Mouse (Mus musculus): ENCODE measurements around the gene Dlst. TPM values are rescaled to one million over a fixed set of nuclear protein-coding genes. Genes with fewer than 3 reads are reported as not detected.

Dlst gene
- polyA plus RNA-seq, 1 experiment: 157 TPM

DNA sequence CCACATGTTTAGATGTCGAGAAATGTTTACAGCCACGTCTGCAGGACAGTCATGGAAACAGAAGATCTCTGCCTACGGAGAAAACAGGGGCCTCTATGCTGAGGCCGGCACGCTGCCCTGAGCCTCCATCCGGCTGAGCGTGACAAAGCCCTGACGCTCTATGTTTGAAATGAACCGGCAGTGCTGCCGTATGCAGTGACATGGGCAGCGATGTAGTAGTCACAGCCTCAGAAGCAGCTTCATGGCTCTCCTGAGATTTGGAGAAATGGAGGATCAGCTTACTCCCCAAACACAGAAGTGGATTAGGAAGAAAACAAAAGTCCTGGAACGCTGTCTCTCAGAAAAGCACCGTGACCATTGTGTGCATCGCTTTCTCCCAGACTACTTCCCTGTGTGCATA is 9.6 kb upstream of the Dlst start:
- DNase-seq (ENCODE audit: low read depth): no peak
- TF ChIP-seq POLR2A (IDR thresholded peaks at IDR 0.05; ENCODE audit: borderline replicate concordance, extremely low read depth, insufficient read depth, insufficient read length, poor library complexity, severe bottlenecking) (no peak), CTCF (IDR thresholded peaks at IDR 0.05; ENCODE audit: borderline replicate concordance, extremely low read depth, insufficient read depth, insufficient read length) (no peak)

DNA sequence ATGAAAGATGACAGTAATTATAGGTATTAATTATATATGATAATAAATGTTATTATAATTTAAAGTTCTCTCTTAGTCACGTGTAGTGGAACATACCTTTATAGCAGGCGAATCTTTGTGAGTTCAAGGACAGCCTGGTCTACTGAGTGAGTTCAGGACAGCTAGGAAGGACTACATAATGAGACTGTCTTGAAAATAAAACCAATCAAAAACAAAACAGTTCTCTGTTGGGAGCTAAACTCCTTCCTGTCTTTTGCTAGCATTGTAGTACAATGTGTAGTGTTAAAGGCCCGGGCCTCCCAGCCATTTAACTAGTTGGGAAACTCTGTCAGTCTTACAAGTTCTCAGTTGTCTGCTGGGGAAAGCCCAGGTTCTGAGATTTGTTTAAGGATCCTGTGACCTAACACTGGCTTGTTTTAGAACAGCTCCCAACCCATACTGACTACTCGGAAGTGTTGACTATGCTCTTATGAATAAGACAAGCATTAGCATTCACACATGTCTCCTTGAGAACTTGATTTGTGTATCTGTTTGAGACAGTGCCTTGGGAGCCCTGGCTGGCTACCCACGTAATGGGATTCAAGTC is 9.0 kb upstream of the Dlst start:
- DNase-seq (ENCODE audit: low read depth): no peak
- TF ChIP-seq POLR2A (IDR thresholded peaks at IDR 0.05; ENCODE audit: borderline replicate concordance, extremely low read depth, insufficient read depth, insufficient read length, poor library complexity, severe bottlenecking) (no peak), CTCF (IDR thresholded peaks at IDR 0.05; ENCODE audit: borderline replicate concordance, extremely low read depth, insufficient read depth, insufficient read length) (no peak)

- no peak for DNase-seq (ENCODE audit: low read depth)
- TF ChIP-seq CTCF (IDR thresholded peaks at IDR 0.05; ENCODE audit: borderline replicate concordance, extremely low read depth, insufficient read depth, insufficient read length) (no peak), POLR2A (IDR thresholded peaks at IDR 0.05; ENCODE audit: borderline replicate concordance, extremely low read depth, insufficient read depth, insufficient read length, poor library complexity, severe bottlenecking) (no peak)
These were observed 7.5 kb upstream of the Dlst start for GRCm38 (mm10) chr12:85103096-85103495.

DNA sequence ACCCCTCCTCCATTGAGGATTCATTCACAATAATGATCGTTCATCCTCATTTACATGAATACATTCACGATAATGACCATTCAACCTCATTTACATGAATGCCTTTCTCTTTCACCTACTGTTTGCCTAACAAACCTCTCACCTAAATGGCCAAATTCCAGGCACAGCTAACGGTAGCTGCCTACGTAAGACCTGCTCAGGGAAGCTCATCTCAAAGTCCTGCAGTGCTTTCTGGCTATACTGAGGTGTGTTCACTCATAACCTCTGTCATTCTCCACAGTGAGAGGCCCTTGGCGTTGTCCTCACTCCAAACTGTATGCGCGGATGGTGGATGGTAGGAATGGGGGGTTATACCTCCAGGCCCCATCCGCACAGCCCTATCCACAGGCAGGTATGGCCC is 5.8 kb upstream of the Dlst start:
- TF ChIP-seq CTCF (IDR thresholded peaks at IDR 0.05; ENCODE audit: borderline replicate concordance, extremely low read depth, insufficient read depth, insufficient read length): no peak

GRCm38 (mm10) chr12:85106292-85106691 is 4.3 kb upstream of the Dlst start:
- no peak for TF ChIP-seq CTCF (IDR thresholded peaks at IDR 0.05; ENCODE audit: borderline replicate concordance, extremely low read depth, insufficient read depth, insufficient read length)
- no peak for TF ChIP-seq POLR2A (IDR thresholded peaks at IDR 0.05; ENCODE audit: borderline replicate concordance, extremely low read depth, insufficient read depth, insufficient read length, poor library complexity, severe bottlenecking)
- DNase-seq (ENCODE audit: low read depth): no peak

More for the DNA sequence above, 5.8 kb upstream of the Dlst start:
- no peak for DNase-seq (ENCODE audit: low read depth)

DNA sequence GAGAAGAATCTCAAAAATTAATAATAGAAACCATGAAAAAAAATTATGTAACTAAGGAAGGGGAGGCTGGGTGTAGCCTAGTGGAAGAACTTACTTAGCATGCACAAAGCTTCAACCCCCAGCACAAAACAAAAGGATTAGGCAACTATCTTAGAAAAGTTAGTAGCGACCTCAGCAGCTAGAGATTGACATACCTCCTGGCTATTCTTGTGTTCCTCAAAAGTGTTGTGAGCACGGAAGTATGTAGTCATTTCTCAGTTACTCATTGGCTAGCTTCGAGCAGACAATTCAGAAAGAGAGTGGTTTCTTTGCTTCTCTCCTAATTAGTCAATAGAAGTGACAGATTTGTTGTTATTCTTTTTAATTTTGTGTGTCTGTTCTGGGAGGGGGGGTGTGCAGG is 2.0 kb upstream of the Dlst start:
- DNase-seq (ENCODE audit: low read depth): no peak

DNA sequence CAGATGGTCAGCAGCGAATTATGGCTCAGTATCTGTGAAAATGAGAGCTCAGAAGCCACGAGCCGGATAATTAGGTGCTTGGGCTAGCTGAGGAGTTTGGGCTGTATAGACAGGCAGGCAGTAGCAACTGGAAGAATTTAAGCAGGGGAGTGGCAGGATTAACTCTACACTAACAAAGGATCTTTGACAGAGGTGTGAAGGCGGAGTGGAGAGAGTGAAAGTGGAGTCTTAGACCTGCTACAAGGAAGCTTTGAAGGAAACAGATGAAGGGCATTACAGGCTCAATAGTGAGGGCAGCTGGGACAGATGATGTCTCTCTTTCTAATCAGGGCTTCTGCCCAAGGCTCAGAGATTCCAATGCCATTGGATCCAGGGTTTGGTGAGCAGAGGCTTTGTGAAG is 1.2 kb upstream of the Dlst start:
- TF ChIP-seq CTCF (IDR thresholded peaks at IDR 0.05; ENCODE audit: borderline replicate concordance, extremely low read depth, insufficient read depth, insufficient read length) (no peak), POLR2A (IDR thresholded peaks at IDR 0.05; ENCODE audit: borderline replicate concordance, extremely low read depth, insufficient read depth, insufficient read length, poor library complexity, severe bottlenecking) (no peak)
- peak; percentile 32 for DNase-seq (ENCODE audit: low read depth)

More for the DNA sequence above, 2.0 kb upstream of the Dlst start:
- TF ChIP-seq POLR2A (IDR thresholded peaks at IDR 0.05; ENCODE audit: borderline replicate concordance, extremely low read depth, insufficient read depth, insufficient read length, poor library complexity, severe bottlenecking) (no peak), CTCF (IDR thresholded peaks at IDR 0.05; ENCODE audit: borderline replicate concordance, extremely low read depth, insufficient read depth, insufficient read length) (no peak)

DNA sequence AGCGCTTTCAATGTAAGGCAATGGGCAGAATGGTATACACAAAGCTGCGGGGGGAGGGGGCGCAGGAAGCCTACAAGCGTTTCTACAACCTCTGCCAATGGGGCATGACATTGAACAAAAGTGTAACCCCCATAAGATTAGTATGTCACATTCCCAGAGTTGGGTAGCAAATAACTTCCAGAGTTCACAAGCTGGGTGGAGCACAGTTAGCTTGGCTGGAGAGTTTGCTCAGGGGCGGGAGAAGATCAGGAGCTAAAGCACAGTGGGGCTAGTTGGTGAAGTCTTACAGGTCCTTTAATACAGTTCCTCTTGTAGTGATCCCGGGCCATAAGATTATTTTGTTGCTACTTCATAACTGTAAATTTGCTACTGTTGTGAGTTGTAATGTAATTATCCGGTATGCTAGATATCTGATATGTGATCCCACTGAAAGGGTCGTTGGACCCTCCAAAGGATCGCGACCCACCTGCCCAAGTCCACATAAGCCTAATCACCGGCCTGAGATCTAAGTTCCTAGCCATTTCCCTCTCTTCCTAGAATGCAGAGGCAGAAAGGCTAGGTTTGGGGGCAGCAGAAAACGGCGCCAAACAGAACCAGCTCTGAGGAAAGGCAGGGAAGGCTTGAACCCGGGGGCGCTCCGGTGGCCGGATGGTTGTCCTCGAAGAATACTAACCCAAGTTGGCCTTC is 479 bp upstream of the Dlst start:
- TF ChIP-seq POLR2A (IDR thresholded peaks at IDR 0.05; ENCODE audit: borderline replicate concordance, extremely low read depth, insufficient read depth, insufficient read length, poor library complexity, severe bottlenecking) (no peak), CTCF (IDR thresholded peaks at IDR 0.05; ENCODE audit: borderline replicate concordance, extremely low read depth, insufficient read depth, insufficient read length) (no peak)
- peak; percentile 16 for DNase-seq (ENCODE audit: low read depth)

- no peak for DNase-seq (ENCODE audit: low read depth)
- TF ChIP-seq POLR2A (IDR thresholded peaks at IDR 0.05; ENCODE audit: borderline replicate concordance, extremely low read depth, insufficient read depth, insufficient read length, poor library complexity, severe bottlenecking): no peak
- TF ChIP-seq CTCF (IDR thresholded peaks at IDR 0.05; ENCODE audit: borderline replicate concordance, extremely low read depth, insufficient read depth, insufficient read length): no peak
These were observed 2.1 kb downstream of the Dlst start for GRCm38 (mm10) chr12:85112550-85113251.

- no peak for TF ChIP-seq POLR2A (IDR thresholded peaks at IDR 0.05; ENCODE audit: borderline replicate concordance, extremely low read depth, insufficient read depth, insufficient read length, poor library complexity, severe bottlenecking)
- TF ChIP-seq CTCF (IDR thresholded peaks at IDR 0.05; ENCODE audit: borderline replicate concordance, extremely low read depth, insufficient read depth, insufficient read length): no peak
- no peak for DNase-seq (ENCODE audit: low read depth)
These were observed 2.7 kb downstream of the Dlst start for GRCm38 (mm10) chr12:85113337-85113736.

DNA sequence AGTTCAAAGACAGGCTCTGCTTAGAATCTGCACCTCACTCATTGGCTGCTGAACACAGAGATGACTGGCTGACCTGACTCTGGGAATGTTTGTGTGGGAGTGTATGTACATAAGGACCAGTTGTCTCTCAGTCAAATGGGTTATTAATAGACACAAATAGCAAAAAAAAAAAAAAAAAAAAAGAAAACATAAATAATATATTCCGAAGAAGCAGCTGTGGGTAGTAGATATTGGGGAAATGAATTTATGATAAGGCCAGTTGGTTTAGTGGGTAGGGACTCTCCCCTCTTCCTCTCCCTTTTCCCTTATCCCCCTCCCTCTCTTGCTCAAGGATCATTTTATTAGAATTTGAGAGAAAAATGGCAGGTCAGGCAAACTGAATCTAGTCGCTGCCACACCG is 3.3 kb downstream of the Dlst start:
- DNase-seq (ENCODE audit: low read depth): no peak
- no peak for TF ChIP-seq CTCF (IDR thresholded peaks at IDR 0.05; ENCODE audit: borderline replicate concordance, extremely low read depth, insufficient read depth, insufficient read length)
- TF ChIP-seq POLR2A (IDR thresholded peaks at IDR 0.05; ENCODE audit: borderline replicate concordance, extremely low read depth, insufficient read depth, insufficient read length, poor library complexity, severe bottlenecking): no peak

DNA sequence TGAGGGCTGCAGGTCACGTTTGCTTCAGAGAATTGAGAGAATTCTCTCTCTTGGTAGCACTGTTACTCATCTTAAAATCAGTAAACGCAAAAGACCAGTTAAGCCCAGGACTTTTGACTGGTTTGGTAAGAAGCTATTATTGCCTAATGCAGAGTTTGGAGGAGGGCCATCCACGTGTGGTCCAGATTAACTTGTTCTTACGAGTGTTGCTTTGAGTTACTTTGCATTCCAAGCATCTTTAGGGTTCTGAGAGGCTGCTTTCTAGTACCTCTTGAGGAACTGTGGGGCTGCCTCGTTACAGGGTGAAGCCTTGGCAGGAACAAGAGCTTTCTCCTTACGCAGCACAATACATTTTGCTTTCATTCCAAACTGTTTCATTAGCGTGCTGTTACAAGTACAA is 5.0 kb downstream of the Dlst start:
- DNase-seq (ENCODE audit: low read depth): no peak
- no peak for TF ChIP-seq CTCF (IDR thresholded peaks at IDR 0.05; ENCODE audit: borderline replicate concordance, extremely low read depth, insufficient read depth, insufficient read length)
- no peak for TF ChIP-seq POLR2A (IDR thresholded peaks at IDR 0.05; ENCODE audit: borderline replicate concordance, extremely low read depth, insufficient read depth, insufficient read length, poor library complexity, severe bottlenecking)
